Mouse (Mus musculus) inflammation-experienced regulatory T-cells, adult 6 months (primary cell): ENCODE data around the gene Pla2g2d. TPM values are rescaled to one million over a fixed set of nuclear protein-coding genes. Genes with fewer than 3 reads are reported as not detected.
"Not testable (repeated sequence)": the region's sequence is repeated elsewhere in the genome, so short reads cannot be mapped to it uniquely, and the experiment has no call there.

Experiments used
- ATAC-seq: one replicate; pipeline ENCODE4 v1.8.0; 2017
- polyA plus RNA-seq, 3 experiments: library from polyadenylated mRNA; unstranded; fragments of 100-300 nt; shearing (Covaris generic); gene quantifications; one replicate each; pipeline ENCODE4 v1.2.1; 2017

Pla2g2d gene
- polyA plus RNA-seq, 3 experiments from 2014 or later = 0.20 to 3.8 (median 0.67) TPM

GRCm38 (mm10) chr4:138782098-138782497 is 6.6 kb downstream of the Pla2g2d start:
- ATAC-seq = no peak

- no peak for ATAC-seq
Measured at GRCm38 (mm10) chr4:138785721-138786120, 10.2 kb downstream of the Pla2g2d start.

- no peak for ATAC-seq
Measured at GRCm38 (mm10) chr4:138786141-138786540, 10.6 kb downstream of the Pla2g2d start.

- no peak for ATAC-seq
Measured at GRCm38 (mm10) chr4:138788381-138788780, 12.8 kb downstream of the Pla2g2d start.

GRCm38 (mm10) chr4:138791452-138791851 is 15.9 kb downstream of the Pla2g2d start:
- no peak for ATAC-seq

GRCm38 (mm10) chr4:138792599-138792998 is 17.1 kb downstream of the Pla2g2d start:
- no peak for ATAC-seq

GRCm38 (mm10) chr4:138793276-138793675 is 17.7 kb downstream of the Pla2g2d start:
- no peak for ATAC-seq

GRCm38 (mm10) chr4:138794344-138794743 is 18.8 kb downstream of the Pla2g2d start:
- ATAC-seq = no peak

GRCm38 (mm10) chr4:138796513-138797216 is 21.1 kb downstream of the Pla2g2d start:
- no peak for ATAC-seq

- ATAC-seq = no peak
Measured at GRCm38 (mm10) chr4:138797217-138797570, 21.7 kb downstream of the Pla2g2d start.

GRCm38 (mm10) chr4:138800134-138800744 is 24.7 kb downstream of the Pla2g2d start:
- ATAC-seq = no peak

GRCm38 (mm10) chr4:138801631-138802030 is 26.1 kb downstream of the Pla2g2d start:
- no peak for ATAC-seq

GRCm38 (mm10) chr4:138802917-138803316 is 27.4 kb downstream of the Pla2g2d start:
- no peak for ATAC-seq

- no peak for ATAC-seq
Measured at GRCm38 (mm10) chr4:138805248-138805647, 29.7 kb downstream of the Pla2g2d start.

GRCm38 (mm10) chr4:138806160-138806559 is 30.6 kb downstream of the Pla2g2d start:
- no peak for ATAC-seq

GRCm38 (mm10) chr4:138806920-138807541 is 31.5 kb downstream of the Pla2g2d start:
- no peak for ATAC-seq

GRCm38 (mm10) chr4:138816166-138816565 is 40.6 kb downstream of the Pla2g2d start:
- ATAC-seq = no peak

- ATAC-seq = no peak
Measured at GRCm38 (mm10) chr4:138817736-138818135, 42.2 kb downstream of the Pla2g2d start.

GRCm38 (mm10) chr4:138819101-138819500 is 43.6 kb downstream of the Pla2g2d start:
- ATAC-seq = no peak

- ATAC-seq = no peak
Measured at GRCm38 (mm10) chr4:138821036-138821435, 45.5 kb downstream of the Pla2g2d start.

GRCm38 (mm10) chr4:138824161-138824560 is 48.6 kb downstream of the Pla2g2d start:
- not testable (repeated sequence) for ATAC-seq

- ATAC-seq = no peak
Measured at GRCm38 (mm10) chr4:138824660-138825059, 49.1 kb downstream of the Pla2g2d start.

GRCm38 (mm10) chr4:138825751-138826567 is 50.4 kb downstream of the Pla2g2d start:
- ATAC-seq = no peak
